ENCODE assay signal across 12 mouse cellular contexts in the genomic region with DNA sequence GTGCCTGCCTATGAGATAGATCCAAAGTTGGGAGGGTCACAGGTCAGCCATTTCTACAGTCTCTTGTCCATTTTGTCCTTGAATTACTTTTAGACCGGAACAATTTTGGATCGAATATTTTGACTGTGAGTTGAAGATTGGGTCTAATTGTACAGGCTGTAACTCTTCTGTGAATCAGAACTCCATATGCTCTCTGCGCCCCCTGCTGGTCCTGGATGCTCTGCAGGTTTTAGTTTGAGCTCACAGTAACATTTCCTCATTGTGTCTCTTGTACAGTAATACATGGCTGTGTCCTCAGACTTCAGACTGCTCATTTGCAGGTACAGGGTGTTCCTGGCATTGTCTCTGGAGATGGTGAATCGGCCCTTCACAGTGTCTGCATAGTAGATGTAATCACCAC.
DNase-seq lines count a peak whose midpoint lies in the region; ATAC-seq and TF ChIP-seq lines count a peak whose summit lies in the region.
"Had no signal": no experiment of that assay in that cellular context is flagged by ENCODE, and none has a peak within 500 bp of the region (broad histone marks: within the 10 kb centered on the region; RNA-seq: fewer than 3 reads in every experiment).

No protein-coding gene starts in this region.

- no peaks in the 10 kb centered on the region for H3K36me3 ChIP-seq in hindbrain, postnatal 0 days (ENCODE audit: insufficient read depth, low read length)
- no peaks in the 10 kb centered on the region for H3K36me3 ChIP-seq in hindbrain, embryonic 10.5 days
- H3K36me3 ChIP-seq in neural tube, embryonic 15.5 days: no peaks in the 10 kb centered on the region
- H3K36me3 ChIP-seq: embryonic facial prominence, embryonic 12.5 days; lung, embryonic 15.5 days; stomach, embryonic 15.5 days had no signal

- ATAC-seq in hindbrain, postnatal 0 days: no peak
- ATAC-seq in erythroblast, adult 5-6 weeks (replicated peaks; ENCODE audit: low FRiP score, poor library complexity, severe bottlenecking): no peak
- ATAC-seq in neural tube, embryonic 15.5 days (ENCODE audit: low FRiP score): no peak

- no peaks in the 10 kb centered on the region for H3K27me3 ChIP-seq in hindbrain, postnatal 0 days (ENCODE audit: insufficient read depth, low read length)
- no peaks in the 10 kb centered on the region for H3K27me3 ChIP-seq in hindbrain, embryonic 10.5 days (ENCODE audit: insufficient read depth, poor library complexity, severe bottlenecking)
- no peaks in the 10 kb centered on the region for H3K27me3 ChIP-seq in neural tube, embryonic 15.5 days (replicated peaks)
- H3K27me3 ChIP-seq: embryonic facial prominence, embryonic 12.5 days; lung, embryonic 15.5 days; stomach, embryonic 15.5 days had no signal

- no peaks in the 10 kb centered on the region for H3K4me1 ChIP-seq in hindbrain, postnatal 0 days (ENCODE audit: insufficient read depth, low read length)
- H3K4me1 ChIP-seq in hindbrain, embryonic 10.5 days (replicated peaks): no peaks in the 10 kb centered on the region
- no peaks in the 10 kb centered on the region for H3K4me1 ChIP-seq in neural tube, embryonic 15.5 days
- H3K4me1 ChIP-seq: embryonic facial prominence, embryonic 12.5 days; lung, embryonic 15.5 days; stomach, embryonic 15.5 days had no signal

- H3K27ac ChIP-seq in hindbrain, postnatal 0 days: no peak overlapping the region
- no peak overlapping the region for H3K27ac ChIP-seq in hindbrain, embryonic 10.5 days
- H3K27ac ChIP-seq in neural tube, embryonic 15.5 days (replicated peaks): no peak overlapping the region
- H3K27ac ChIP-seq: embryonic facial prominence, embryonic 12.5 days; lung, embryonic 15.5 days; stomach, embryonic 15.5 days had no signal

- DNase-seq in hindbrain, postnatal 0 days (ENCODE audit: low spot score): no peak
- no peak for DNase-seq in hindbrain, embryonic 10.5 days (ENCODE audit: low spot score)
- peak; percentile 5 for DNase-seq in right cerebral cortex, adult 18-20 months
- DNase-seq in right cerebral cortex, postnatal 25 days: no peak
- peak; percentile 5 for DNase-seq in embryo, embryonic 10.5 days (ENCODE audit: low spot score)
- DNase-seq in thymus, postnatal 36 days: peak; percentile 9 to 15
- DNase-seq: gastrocnemius, postnatal 36 days had no signal

- H3K4me3 ChIP-seq in hindbrain, postnatal 0 days (ENCODE audit: low read length): no peak overlapping the region
- H3K4me3 ChIP-seq in hindbrain, embryonic 10.5 days: no peak overlapping the region
- no peak overlapping the region for H3K4me3 ChIP-seq in neural tube, embryonic 15.5 days (replicated peaks)
- H3K4me3 ChIP-seq: embryonic facial prominence, embryonic 12.5 days; lung, embryonic 15.5 days; stomach, embryonic 15.5 days had no signal

- H3K9ac ChIP-seq in hindbrain, postnatal 0 days (replicated peaks; ENCODE audit: low read length): no peak overlapping the region
- no peak overlapping the region for H3K9ac ChIP-seq in neural tube, embryonic 15.5 days (replicated peaks)
- H3K9ac ChIP-seq: embryonic facial prominence, embryonic 12.5 days; lung, embryonic 15.5 days; stomach, embryonic 15.5 days had no signal

- no peak overlapping the region for H3K4me2 ChIP-seq in hindbrain, postnatal 0 days (ENCODE audit: low read depth, low read length)
- H3K4me2 ChIP-seq in neural tube, embryonic 15.5 days: no peak overlapping the region
- H3K4me2 ChIP-seq: embryonic facial prominence, embryonic 12.5 days; lung, embryonic 15.5 days; stomach, embryonic 15.5 days had no signal

- WGBS in hindbrain, postnatal 0 days: 64% methylated on average over 4 of the region's 4 CpGs
- 69% methylated on average over 4 of the region's 4 CpGs for WGBS in hindbrain, embryonic 10.5 days
- 66% methylated on average over 4 of the region's 4 CpGs for WGBS in neural tube, embryonic 15.5 days

- peaks cover 8% of the 10 kb centered on the region for H3K9me3 ChIP-seq in hindbrain, postnatal 0 days (ENCODE audit: low read length)
- peaks cover 55% of the 10 kb centered on the region for H3K9me3 ChIP-seq in hindbrain, embryonic 10.5 days
- H3K9me3 ChIP-seq in neural tube, embryonic 15.5 days (replicated peaks): no peaks in the 10 kb centered on the region
- H3K9me3 ChIP-seq: lung, embryonic 15.5 days; stomach, embryonic 15.5 days had no signal

- TF ChIP-seq CTCF in hindbrain, postnatal 0 days (IDR thresholded peaks at IDR 0.05; ENCODE audit: low read depth): peak; percentile 20; the same call in 1 of the 2 replicates

Comparison
In these comparisons a context has a peak if more than half of its experiments do, and no peak if none do; other contexts are left out.
1. DNase-seq: peak in right cerebral cortex, adult 18-20 months (single experiment), embryo, embryonic 10.5 days (single experiment) and thymus, postnatal 36 days (2 of 2); none in hindbrain, postnatal 0 days (single experiment), hindbrain, embryonic 10.5 days (single experiment) and right cerebral cortex, postnatal 25 days (single experiment).